ENCODE assay signal across 8 mouse cellular contexts in the genomic region with DNA sequence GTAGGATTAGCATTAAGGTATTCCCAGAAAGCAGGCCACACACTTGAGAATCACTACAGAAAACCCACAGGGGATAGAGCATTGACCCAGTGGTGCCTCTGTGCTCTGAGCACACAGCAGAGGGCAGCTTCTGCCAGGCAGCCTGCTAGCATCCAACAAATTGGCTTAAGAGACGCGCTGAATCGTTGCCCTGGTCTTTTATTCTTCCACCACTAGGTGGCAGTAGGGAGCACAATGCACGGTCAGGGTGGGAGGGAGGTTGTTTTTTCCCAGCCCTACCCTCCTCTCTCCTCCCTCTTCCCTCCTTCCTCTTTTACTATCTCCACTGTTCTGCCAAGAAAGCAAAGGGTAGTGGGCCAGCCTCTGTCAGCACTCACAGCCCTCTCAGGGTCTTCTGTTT.
DNase-seq lines count a peak whose midpoint lies in the region; ATAC-seq lines count a peak whose summit lies in the region.

No protein-coding gene starts in this region.

- peak; percentile 66 for ATAC-seq in forebrain, embryonic 14.5 days
- ATAC-seq in hindbrain, embryonic 15.5 days (ENCODE audit: low FRiP score, low read depth) = peak; percentile 55; the same call in 1 of the 2 replicates
- peak; percentile 85 for ATAC-seq in megakaryocyte progenitor cell, adult 5-6 weeks (replicated peaks; ENCODE audit: poor library complexity)

- H3K36me3 ChIP-seq in forebrain, embryonic 14.5 days (ENCODE audit: control insufficient read depth, insufficient read depth, low read length) = no peaks in the 10 kb centered on the region
- H3K36me3 ChIP-seq in hindbrain, embryonic 15.5 days = no peaks in the 10 kb centered on the region

- no peak overlapping the region for H3K9ac ChIP-seq in forebrain, embryonic 14.5 days (ENCODE audit: low read length)
- no peak overlapping the region for H3K9ac ChIP-seq in hindbrain, embryonic 15.5 days

- peak; percentile 53 to 82 for DNase-seq in heart, adult 18-20 months
- no peak for DNase-seq in heart, adult 11 months
- DNase-seq in c-Kit-positive CD71-positive TER-119-positive erythroid progenitor cells, embryonic 14.5 days (ENCODE audit: low spot score) = peak; percentile 44
- DNase-seq in forebrain, embryonic 14.5 days (ENCODE audit: low spot score) = peak; percentile 84
- peak; percentile 50 to 67 for DNase-seq in layer of hippocampus, postnatal 25 days (ENCODE audit: extremely low spot score in 1 of 2, low spot score in 1 of 2)
- DNase-seq in right cerebral cortex, postnatal 4 days = peak; percentile 64

- no peak overlapping the region for H3K27ac ChIP-seq in forebrain, embryonic 14.5 days (ENCODE audit: low read depth, low read length)
- no peak overlapping the region for H3K27ac ChIP-seq in hindbrain, embryonic 15.5 days (replicated peaks)

- no peaks in the 10 kb centered on the region for H3K27me3 ChIP-seq in forebrain, embryonic 14.5 days (replicated peaks; ENCODE audit: control insufficient read depth, insufficient read depth, low read length)
- H3K27me3 ChIP-seq in hindbrain, embryonic 15.5 days = peaks cover 9% of the 10 kb centered on the region; the same call in 1 of the 2 replicates

- no peaks in the 10 kb centered on the region for H3K9me3 ChIP-seq in forebrain, embryonic 14.5 days (replicated peaks; ENCODE audit: control insufficient read depth, low read length)
- H3K9me3 ChIP-seq in hindbrain, embryonic 15.5 days = no peaks in the 10 kb centered on the region

- H3K4me2 ChIP-seq in forebrain, embryonic 14.5 days (ENCODE audit: low read length) = no peak overlapping the region
- no peak overlapping the region for H3K4me2 ChIP-seq in hindbrain, embryonic 15.5 days

- WGBS in forebrain, embryonic 14.5 days = 0% methylated on average over 4 of the region's 4 CpGs
- WGBS in hindbrain, embryonic 15.5 days = 0% methylated on average over 4 of the region's 4 CpGs

- H3K4me3 ChIP-seq in forebrain, embryonic 14.5 days (ENCODE audit: low read depth, low read length) = no peak overlapping the region
- no peak overlapping the region for H3K4me3 ChIP-seq in hindbrain, embryonic 15.5 days

- H3K4me1 ChIP-seq in forebrain, embryonic 14.5 days (ENCODE audit: control insufficient read depth, insufficient read depth, low read length) = no peaks in the 10 kb centered on the region
- 0 out of 2 replicates have a peak, but pooled peaks cover 6% of the 10 kb centered on the region for H3K4me1 ChIP-seq in hindbrain, embryonic 15.5 days (replicated peaks)
